Mouse (Mus musculus) CH12.LX (cell line): ENCODE data around the gene Map3k20.

Source experiments
- CTCF ChIP-seq, 2 experiments: IDR thresholded peaks in 1 of 2; conservative IDR thresholded peaks in 1 of 2; 2 replicates each; pipeline ENCODE4 v1.5.1; 2011 to 2012; ENCODE audit warnings: low read depth in 2 of 2, low read length in 2 of 2, improper control_type of control experiment in 1 of 2, inconsistent platforms in 1 of 2, mild to moderate bottlenecking in 1 of 2, moderate library complexity in 1 of 2
- ELF1 ChIP-seq: IDR thresholded peaks from 2 replicates; pipeline ENCODE4 v1.6.1; 2014; ENCODE audit warnings: low read depth, mild to moderate bottlenecking, inconsistent platforms, low read length, improper control_type of control experiment
- EP300 ChIP-seq: IDR thresholded peaks from 2 replicates; pipeline ENCODE4 v1.6.1; 2011; ENCODE audit warnings: low read length, improper control_type of control experiment
- GABPA ChIP-seq: IDR thresholded peaks from 2 replicates; pipeline ENCODE4 v1.6.1; 2012; ENCODE audit warnings: low read depth, low read length, improper control_type of control experiment, inconsistent platforms; ENCODE audit not compliant: insufficient replicate concordance
- MXI1 ChIP-seq: IDR thresholded peaks from 2 replicates; pipeline ENCODE4 v1.6.1; 2011; ENCODE audit warnings: mild to moderate bottlenecking, low read depth, low read length, improper control_type of control experiment
- POLR2A ChIP-seq: IDR thresholded peaks from 2 replicates; pipeline ENCODE4 v1.6.1; 2011; ENCODE audit warnings: low read depth, mild to moderate bottlenecking, improper control_type of control experiment, low read length
- RCOR1 ChIP-seq: conservative IDR thresholded peaks from 2 replicates; pipeline ENCODE4 v1.6.1; 2012; ENCODE audit warnings: low read depth, mild to moderate bottlenecking, inconsistent platforms, low read length, improper control_type of control experiment
- UBTF ChIP-seq: IDR thresholded peaks from 2 replicates; pipeline ENCODE4 v1.6.1; 2012; ENCODE audit warnings: low read depth, mild to moderate bottlenecking, inconsistent platforms, low read length, improper control_type of control experiment, moderate library complexity
- USF1 ChIP-seq: IDR thresholded peaks from 2 replicates; pipeline ENCODE4 v1.6.1; 2014; ENCODE audit warnings: low read depth, mild to moderate bottlenecking, inconsistent platforms, low read length, improper control_type of control experiment
- USF2 ChIP-seq: conservative IDR thresholded peaks from 2 replicates; pipeline ENCODE4 v1.6.1; 2011; ENCODE audit warnings: low read depth, low read length, improper control_type of control experiment

DNA sequence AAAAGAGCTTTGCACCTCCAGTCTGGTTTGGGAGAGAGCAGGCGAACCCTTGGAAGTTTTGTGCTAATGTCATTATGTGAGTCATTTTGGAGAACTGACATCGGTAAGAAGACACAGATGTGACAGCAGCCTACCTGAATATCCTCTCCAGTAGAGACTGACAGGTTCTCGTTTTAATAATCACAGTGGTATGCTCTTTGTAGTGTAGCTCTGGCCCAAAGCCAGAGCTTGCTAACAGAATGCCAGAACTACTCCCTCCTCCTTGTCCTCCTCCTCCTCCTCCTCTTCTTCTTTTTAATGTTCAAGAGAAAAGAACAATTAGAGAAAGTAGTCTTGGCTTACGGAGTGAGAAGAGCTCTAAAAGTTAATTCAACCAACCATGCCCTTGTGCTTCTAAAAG is 31.6 kb upstream of the Map3k20 start:
- no peak for TF ChIP-seq USF2
- TF ChIP-seq GABPA, result no peak
- TF ChIP-seq CTCF (conservative IDR thresholded peaks at IDR 0.05 in 1 of 2, IDR thresholded peaks at IDR 0.05 in 1 of 2; ENCODE audit: low read depth in 2 of 2, low read length in 2 of 2), result no peak
- no peak for TF ChIP-seq USF1
- no peak for TF ChIP-seq POLR2A
- TF ChIP-seq EP300, result no peak
- no peak for TF ChIP-seq RCOR1
- TF ChIP-seq ELF1, result no peak
- no peak for TF ChIP-seq UBTF
- no peak for TF ChIP-seq MXI1
